Mouse (Mus musculus): ENCODE results near the gene Grifin. TPM values are rescaled to one million over a fixed set of nuclear protein-coding genes. Genes with fewer than 3 reads are reported as not detected.

Grifin gene
- total RNA-seq, 2 experiments from 2014 or later = not detected

DNA sequence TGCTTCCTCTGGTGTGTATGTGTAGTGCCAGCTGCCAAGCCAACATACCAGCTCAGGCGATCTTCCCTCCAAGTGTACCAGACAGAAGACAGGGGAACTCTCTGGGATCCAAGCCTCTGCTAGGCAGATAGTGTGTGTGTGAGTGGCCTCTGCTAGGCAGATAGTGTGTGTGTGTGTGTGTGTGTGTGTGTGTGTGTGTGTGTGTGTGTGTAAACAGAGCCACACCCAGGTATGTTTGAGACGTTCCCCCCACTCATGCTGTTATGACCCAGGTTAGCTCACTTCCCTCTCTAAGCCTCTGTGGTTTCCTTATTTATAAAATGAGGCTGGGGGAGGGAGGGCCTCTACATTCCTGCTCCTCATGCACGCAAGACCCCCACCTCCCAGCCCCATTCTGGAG is 31.6 kb upstream of the Grifin start:
- ATAC-seq (replicated peaks; ENCODE audit: low FRiP score, poor library complexity, severe bottlenecking) = peak; percentile 26; the same call in 1 of the 2 replicates

DNA sequence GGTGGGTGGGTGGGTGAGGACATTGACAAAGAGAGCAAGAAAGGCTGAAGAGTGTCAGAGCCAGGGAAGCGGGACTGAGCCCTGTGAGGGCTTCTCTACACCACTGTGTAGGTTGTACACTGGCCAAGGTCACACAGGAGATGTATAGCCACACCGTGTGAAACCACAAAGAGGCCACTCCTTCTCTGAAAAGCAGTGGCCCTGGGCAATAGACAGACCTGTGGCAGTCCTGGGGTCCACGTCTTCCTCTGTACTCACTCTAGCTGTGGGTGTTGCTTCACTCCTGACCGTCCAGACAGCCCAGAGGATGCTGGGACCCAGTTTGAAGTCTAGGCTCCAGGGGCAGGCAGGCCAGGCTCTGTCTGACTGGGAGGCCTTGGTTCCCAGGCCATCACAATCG is 30.0 kb upstream of the Grifin start:
- no peak for ATAC-seq (replicated peaks; ENCODE audit: low FRiP score, poor library complexity, severe bottlenecking)

DNA sequence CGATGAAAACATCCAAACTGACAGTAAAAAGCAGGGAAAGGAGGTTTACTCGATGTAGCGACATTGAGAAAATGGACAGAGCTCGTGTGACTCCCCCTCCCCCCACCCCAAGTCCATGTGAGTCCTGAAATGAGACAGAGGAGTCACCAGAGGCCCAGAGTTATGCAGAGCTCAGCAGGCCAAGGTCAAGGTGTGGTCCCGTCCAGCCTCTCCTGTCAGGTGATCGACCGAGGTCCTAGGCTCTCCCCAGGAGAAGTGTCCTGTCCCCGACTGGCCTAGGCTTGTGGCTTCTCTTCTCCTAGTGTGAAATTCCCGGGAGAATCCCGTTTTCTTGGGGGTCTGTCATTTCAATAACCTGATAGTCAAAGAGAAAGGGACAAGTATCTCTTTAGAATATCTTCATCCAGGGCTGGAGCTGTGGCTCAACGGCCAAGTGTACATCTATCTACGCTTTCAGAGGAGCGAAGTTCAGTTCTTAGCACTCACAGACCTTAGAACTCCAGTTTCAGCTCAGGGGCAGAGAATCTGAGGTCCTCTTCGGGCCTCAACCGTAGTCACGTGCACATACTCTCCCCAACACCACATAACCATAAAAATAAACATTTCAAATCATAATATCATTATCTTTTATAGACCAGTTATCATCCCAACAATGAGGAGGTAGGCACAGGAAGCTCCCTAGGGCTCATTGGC is 24.4 kb upstream of the Grifin start:
- no peak for ATAC-seq (replicated peaks; ENCODE audit: low FRiP score, poor library complexity, severe bottlenecking)

DNA sequence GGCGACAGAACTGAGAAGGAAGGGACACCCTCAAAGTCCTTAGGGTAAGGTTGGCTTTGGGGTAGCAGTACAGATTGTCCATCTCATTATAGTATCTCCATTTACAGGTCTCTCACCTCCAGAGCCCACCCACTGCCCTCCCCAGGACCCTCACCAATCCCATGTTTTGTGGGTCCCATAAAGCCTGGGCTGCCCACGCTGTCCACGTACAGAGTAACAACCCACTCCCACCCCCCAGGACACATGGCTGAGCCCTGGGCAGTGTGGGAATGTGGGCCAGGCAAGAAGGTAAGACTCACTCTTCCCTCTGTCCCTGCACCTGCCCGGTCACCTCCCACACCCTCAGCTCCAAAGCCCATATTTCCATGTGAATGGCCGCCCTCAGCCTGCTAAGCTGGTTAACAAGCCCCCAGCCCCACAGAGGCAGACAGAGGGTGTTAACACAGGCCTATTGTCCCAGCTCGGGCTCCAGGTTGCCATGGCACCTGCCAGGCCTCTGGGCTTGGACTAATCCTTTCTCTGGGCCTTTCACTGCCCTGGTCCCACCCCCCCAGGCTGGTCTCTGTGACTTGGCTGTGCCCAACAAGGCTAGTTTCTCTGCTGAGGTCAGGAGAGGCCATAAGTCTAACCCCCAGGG is 19.0 kb upstream of the Grifin start:
- ATAC-seq (replicated peaks; ENCODE audit: low FRiP score, poor library complexity, severe bottlenecking) = no peak

DNA sequence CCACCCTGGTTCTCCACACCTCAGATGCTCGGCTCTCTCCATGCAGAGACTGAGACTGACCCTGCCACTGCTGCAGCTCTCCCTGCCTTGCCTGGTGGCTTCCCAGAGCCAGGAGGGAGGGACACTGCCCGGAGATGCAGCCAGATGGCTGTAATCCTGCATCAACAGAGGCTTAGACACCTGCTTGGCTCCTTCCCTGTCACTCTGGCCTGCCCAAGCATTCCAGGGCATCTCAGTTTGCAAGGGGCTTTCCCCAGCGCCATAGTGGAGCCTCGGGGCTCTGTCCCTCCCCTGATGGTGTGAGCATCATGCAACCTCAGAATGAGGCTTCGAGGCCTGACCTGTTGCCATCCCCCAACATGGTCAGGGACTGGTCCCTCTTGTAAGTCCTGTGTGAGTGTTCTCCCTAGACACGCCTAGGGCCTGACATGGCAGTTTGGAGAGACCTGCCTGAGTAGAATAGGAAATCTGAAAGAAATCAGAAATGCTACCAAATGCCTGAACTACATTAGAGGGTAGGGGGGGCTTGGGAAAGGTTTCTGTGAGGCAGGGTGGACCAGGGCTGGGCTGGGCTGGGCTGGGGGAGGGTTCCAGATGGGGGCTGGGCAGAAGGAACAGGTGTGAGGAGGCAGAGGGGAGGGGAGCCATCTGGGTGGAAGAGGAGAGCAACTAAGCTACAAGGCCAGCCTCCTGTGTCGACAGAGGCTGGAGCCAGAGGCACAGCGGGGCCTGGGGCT is 18.3 kb upstream of the Grifin start:
- no peak for ATAC-seq (replicated peaks; ENCODE audit: low FRiP score, poor library complexity, severe bottlenecking)

DNA sequence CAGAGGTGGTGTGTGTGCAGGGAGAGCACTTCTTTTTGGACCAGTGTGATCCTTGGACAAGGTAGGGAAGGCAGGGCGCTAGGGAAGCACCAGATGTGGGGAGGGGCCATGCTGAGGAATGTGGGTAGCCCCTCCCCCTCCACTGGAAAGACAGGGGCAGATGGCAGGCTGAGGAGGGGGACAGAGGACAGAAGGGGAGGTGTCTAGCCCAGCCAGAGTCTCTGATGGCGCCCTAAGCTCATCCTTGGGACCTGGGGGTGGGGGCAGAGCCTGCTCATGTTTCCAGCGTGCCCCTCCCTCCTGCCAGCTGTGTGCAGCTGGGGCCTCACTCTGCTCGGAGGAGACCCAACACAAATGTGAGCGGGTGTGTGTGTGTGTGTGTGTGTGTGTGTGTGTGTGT is 16.7 kb upstream of the Grifin start:
- no peak for ATAC-seq (replicated peaks; ENCODE audit: low FRiP score, poor library complexity, severe bottlenecking)

DNA sequence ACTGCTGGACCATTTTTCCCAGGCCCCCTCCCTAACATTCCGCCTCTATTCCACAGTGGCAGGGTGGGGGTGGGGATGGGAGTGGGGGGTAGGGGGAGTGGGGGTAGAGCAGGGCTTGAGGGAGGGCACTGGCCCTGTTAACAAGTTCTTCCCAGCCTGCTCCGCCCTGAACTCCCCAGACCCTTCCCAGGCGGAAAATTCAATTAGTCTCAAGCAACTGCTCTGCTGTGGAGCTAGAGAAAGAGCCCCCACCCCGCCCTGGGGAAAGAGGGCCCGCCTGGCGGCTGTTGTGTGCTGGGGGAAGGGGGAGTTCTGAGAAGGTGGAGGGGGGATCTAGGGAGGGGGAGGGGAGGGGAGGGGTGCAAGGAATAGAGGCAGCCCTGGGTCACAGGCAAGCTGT is 14.9 kb upstream of the Grifin start:
- ATAC-seq (replicated peaks; ENCODE audit: low FRiP score, poor library complexity, severe bottlenecking) = no peak

DNA sequence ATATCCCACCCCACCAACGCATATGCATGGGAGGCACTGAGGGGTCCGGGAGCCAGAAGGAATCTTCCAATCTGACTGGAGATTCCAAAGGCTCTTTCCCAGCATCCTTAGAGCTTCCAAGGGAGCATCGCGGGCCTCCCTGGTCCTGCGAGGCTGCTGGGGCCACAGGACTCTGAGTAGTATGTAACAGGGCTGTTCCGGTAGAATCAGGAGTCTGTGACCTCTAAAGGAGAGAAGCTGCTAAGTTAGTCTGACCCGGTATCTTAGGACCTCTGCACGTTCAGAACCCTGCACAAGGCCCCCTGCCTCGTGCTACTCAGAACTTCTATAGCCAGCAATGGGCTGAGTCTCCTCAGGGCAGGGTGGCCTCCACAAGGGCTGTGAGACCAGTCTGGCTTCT is 14.3 kb upstream of the Grifin start:
- ATAC-seq (replicated peaks; ENCODE audit: low FRiP score, poor library complexity, severe bottlenecking) = no peak

DNA sequence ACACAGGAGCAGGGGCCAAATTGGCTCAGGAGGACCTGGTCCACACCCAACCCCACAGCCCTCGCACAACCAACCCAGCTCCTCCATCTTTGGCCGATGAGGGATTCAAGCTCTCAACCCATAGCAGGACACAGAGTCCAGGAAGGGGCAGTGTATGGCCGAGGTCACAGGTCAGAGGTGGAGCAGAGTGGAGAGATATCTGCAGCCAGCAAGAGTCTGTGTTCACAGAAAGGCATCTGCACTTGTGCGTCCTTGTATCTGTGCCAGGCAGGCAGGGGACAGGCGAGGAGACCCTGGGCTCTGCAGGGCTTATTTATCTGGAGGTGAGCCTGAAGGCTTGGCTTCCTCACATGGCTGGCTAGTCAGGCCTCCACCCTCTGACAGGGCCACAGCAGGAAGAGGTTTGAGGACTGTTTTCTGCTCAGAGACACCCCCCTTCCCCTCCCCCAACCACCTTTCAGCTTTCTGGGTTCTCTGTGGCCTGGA is 10.6 kb upstream of the Grifin start:
- no peak for ATAC-seq (replicated peaks; ENCODE audit: low FRiP score, poor library complexity, severe bottlenecking)

DNA sequence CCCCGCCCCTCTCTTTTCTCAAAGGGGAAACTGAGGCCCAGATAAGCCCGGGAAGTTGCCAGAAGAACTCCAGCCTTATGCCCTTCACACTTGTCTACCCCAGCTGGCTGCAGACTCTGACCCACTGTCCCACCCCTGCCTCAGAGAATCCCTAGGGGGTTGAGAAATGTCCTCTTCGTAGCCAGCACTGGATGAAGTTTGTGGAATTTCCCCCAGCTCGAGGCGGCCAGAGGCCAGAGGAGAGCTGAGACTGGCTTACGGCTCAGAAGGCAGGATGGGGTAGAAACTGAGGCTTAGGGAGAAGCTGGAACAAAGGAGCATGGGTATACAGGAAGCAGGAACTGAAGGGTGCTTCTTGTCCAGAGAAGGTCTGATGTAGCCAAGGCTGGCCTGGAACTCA is 7.7 kb upstream of the Grifin start:
- ATAC-seq (replicated peaks; ENCODE audit: low FRiP score, poor library complexity, severe bottlenecking) = no peak

DNA sequence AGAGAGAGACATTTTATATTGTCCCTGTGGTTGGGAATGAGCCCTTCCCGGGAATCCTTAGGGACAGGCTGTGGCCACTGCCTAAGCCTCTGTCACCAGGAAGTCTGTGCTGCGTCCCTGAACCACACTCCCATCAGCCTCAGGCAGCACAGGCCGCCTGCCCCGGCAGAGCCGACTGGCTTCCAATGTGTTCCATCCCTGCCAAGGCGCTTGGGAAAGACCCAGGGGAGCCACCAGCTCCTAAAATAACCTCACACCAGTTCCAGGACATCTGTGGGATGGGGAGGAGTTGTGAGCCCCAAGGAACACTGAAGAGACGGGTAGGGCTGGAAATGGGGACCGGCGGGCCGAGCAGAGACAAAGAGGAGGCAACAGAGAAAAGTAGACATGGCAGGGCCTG is 6.8 kb upstream of the Grifin start:
- ATAC-seq (replicated peaks; ENCODE audit: low FRiP score, poor library complexity, severe bottlenecking) = no peak

DNA sequence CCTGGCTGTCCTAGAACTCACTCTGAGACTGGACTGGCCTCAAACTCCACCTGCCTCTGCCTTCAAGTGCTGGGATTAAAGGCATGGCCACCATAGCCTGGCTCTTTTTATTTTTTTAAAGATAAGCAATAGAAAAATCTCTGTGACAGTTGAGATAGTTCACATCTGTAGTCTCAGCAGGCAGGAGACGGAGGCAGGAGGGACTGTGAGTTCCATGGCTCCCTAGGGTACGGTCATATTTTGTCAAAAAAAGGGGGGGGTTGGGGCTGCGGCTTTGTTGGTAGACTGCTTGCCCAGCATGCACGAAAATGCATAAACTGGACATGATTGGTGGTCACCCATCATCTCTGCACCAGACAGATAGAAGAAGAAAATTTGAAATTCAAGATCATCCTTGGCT is 6.3 kb upstream of the Grifin start:
- ATAC-seq (replicated peaks; ENCODE audit: low FRiP score, poor library complexity, severe bottlenecking) = no peak

DNA sequence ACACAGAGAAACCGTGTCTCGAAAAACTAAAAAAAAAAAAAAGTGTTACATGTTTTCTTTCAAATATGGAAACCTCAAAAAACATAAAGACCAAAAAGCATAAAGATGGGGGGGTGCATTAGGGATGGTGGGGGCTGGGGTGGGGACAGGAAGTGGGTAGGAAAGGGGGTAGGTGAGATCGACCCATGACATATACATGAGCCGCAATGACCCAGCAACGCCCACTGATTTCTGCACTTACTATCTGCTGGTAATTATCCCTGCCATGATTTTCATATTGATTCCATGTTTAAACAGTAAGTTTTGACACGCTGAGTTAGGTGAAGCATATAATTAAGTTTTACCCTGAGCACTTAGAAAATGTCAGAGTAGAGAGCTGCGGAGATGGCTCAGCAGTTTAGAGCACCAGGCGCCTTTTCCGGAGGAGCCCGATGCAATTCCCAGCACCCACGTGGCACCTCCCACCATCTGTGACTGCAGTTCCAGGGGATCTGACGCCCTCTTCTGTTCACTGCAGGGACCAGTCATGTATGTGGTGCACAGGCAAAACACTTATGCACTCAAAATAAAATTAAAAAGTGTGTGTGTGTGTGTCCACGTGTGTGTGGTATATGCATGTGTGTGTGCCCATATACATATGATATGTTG is 5.5 kb upstream of the Grifin start:
- no peak for ATAC-seq (replicated peaks; ENCODE audit: low FRiP score, poor library complexity, severe bottlenecking)

DNA sequence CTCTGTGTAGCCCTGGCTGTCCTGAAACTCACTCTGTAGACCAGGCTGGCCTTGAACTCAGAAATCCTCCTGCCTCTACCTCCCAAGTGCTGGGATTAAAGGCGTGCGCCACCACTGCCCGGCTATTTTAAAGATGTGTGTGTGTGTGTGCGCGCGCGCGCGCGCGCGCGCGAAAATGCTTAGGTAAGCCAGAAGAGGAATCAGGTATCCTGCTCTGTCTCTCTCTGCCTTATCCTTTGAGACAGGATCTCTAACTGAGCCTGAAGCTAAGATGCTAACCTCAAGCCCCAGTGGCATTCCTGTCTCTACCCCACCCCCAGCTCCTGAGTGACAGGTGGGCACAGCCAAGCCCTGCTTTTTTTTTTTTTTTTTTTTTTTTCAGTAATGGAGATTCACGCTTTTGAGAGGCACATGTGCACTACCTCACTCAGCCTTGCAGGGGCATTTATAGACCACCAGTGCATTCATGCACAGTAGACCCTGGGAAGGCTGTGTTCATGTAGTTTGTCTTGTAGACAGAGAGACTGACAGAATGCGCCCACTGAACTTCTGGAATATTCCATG is 4.2 kb upstream of the Grifin start:
- ATAC-seq (replicated peaks; ENCODE audit: low FRiP score, poor library complexity, severe bottlenecking) = no peak

DNA sequence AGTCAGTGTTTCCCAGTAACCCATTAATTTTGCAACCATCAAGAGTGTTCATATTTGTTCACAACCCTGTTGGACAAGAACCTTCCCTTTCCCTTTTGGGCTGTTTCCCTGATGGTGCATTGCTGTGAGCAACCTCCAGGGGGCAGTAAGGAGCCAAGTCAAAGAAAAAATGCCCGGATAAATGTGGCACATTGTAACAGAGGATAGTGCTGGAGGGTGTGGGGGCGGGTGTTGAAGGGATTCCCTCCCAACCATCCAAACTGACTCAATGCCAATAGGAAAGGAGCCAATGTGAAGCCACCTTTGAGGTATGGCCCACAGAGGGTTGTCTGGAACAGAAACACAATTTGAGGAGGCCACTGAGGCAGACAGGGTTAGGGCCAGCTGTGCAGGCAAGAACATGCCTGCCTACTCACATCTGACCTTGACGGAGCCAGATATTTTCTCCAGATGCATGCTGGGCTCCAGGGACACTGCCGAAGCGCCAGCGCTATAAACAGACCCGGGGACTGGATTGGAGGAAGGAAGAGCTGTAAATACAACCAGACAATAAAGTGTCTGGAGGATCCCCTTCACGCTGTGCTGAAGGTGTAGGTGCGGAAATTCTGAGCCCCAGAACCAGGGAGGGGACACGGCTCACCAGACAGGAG is 3.6 kb upstream of the Grifin start:
- ATAC-seq (replicated peaks; ENCODE audit: low FRiP score, poor library complexity, severe bottlenecking) = 0 out of 2 replicates have a peak, but pooled peaks have one; percentile 50

DNA sequence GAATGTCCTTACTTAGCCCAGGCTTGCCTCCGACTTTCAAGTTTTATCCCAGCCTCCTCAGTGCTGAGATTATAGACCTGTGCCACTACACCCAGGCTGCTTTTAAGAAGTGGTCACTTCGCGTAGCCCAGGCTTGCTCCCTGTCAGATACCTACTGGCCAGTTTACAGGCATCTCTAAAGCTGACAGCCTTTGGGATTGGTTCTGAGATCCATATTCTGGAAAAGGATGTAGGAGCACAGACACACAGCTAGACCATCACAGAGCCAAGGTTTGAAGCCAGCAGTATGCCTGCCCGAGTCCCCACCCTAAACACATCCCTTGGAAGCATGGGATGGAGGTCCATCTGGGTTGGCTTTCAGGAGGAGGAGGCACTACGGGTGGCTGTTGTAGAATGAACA is 2.9 kb upstream of the Grifin start:
- no peak for ATAC-seq (replicated peaks; ENCODE audit: low FRiP score, poor library complexity, severe bottlenecking)

DNA sequence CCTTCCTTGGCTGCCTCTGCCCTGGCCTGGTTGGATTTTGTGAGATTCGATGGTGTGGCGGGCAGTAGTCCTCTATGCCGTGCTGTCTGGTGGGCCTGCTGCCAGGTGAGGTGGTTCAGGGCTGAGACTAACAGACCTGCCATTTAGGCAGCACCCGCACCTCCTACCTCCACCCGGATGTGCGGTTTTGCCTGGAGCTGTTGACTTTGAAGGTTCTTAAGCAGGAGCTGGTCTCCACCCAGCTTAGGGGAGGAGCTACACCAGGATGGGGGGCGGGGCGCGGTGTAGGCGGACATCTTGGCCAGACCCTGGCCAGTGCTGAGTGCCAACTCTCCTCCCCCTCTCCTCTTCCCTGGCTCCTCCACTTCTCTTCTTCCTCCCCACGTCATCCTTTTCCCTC is 2.5 kb upstream of the Grifin start:
- peak; percentile 33 for ATAC-seq (replicated peaks; ENCODE audit: low FRiP score, poor library complexity, severe bottlenecking)

DNA sequence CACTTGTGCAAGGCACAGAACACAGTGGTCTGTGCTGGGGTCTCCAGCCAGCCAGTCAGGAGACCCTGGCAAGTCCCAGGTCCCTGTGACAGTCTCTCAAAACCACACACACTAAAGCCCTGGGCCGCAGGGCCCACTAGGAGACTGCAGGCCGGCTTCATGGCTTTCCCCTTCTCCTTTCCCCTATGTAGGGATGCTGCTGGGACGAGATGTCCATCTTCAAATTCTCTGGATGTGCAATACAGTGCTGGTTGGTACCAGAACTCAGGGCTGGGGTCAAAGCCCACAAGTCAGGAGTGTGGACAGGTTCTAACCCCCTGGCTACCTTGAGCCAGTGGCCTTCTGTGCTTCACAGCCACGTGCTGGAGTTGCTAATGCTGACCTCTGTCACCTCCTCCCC is 1.4 kb upstream of the Grifin start:
- no peak for ATAC-seq (replicated peaks; ENCODE audit: low FRiP score, poor library complexity, severe bottlenecking)

DNA sequence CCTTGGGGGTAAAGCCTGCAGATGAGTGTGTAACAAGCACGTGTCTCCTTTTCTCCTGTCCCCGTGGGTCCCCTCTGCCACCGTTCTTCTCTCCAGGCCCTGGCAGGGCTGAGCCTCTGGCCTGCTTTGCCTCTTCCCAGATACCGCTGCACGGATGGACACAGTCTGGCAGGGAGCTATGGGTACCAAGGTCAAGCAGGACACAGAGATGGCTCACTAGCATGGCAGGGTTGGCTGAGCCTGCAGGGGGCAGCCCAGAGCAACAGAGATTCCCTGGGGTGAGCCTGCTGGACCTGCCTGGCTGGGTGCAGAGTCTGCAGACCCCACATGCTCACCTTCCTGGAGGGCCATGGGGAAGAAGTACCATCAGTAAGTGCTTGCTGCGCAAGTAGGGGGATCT is 985 bp upstream of the Grifin start:
- 0 out of 2 replicates have a peak, but pooled peaks have one; percentile 15 for ATAC-seq (replicated peaks; ENCODE audit: low FRiP score, poor library complexity, severe bottlenecking)

DNA sequence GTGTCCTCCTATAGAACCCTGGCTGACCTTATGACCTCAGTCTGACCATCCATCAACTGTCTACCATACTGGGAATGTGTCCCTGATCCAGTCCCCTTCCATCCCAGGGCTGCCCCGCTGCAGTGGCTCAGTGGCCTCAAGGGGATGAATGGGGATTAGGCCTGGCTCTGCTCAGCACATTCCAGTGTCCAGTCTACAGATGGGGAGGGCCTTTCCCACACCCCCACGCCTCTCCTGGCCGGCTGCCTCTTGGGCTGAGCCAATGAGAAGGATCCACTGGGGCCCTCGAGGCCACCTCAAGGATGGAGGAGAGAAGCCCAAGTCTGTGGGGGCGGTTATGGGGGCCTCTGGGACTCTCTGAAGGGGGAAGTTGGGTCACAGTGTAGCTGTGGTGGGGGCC is 580 bp upstream of the Grifin start:
- no peak for ATAC-seq (replicated peaks; ENCODE audit: low FRiP score, poor library complexity, severe bottlenecking)

Data from erythroblast, adult 5-6 weeks (primary cell).